Mouse (Mus musculus) MEL (cell line): ENCODE measurements around the gene Gm42791. TPM values are rescaled to one million over a fixed set of nuclear protein-coding genes. Genes with fewer than 3 reads are reported as not detected.

Experiments
- DNase-seq: peaks from one replicate; pipeline ENCODE4 v3.0.0; 2011; ENCODE audit warnings: low read depth, low spot score
- H3K27ac ChIP-seq: 2 replicates; pipeline ENCODE4 v1.5.1; 2012; ENCODE audit warnings: low read depth, mild to moderate bottlenecking, control low read depth, low read length, moderate library complexity; ENCODE audit not compliant: control insufficient read depth
- H3K27me3 ChIP-seq, 2 experiments: fragments of 150-350 bp in 1 of 2; sonication (generic) in 1 of 2; 2 replicates each; pipeline ENCODE4 v1.6.1; 2012; ENCODE audit warnings: low read length in 2 of 2, mild to moderate bottlenecking in 2 of 2, improper control_type of control experiment in 1 of 2, moderate library complexity in 1 of 2; ENCODE audit not compliant: insufficient read depth in 2 of 2, control insufficient read depth in 1 of 2
- H3K36me3 ChIP-seq, 2 experiments: 2 replicates each; pipeline ENCODE4 v1.6.1; 2012 to 2014; ENCODE audit warnings: low read length in 2 of 2, improper control_type of control experiment in 1 of 2, inconsistent platforms in 1 of 2, mild to moderate bottlenecking in 1 of 2; ENCODE audit not compliant: insufficient read depth in 2 of 2, control insufficient read depth in 1 of 2
- H3K4me1 ChIP-seq, 2 experiments: fragments of 150-350 bp in 1 of 2; sonication (generic) in 1 of 2; 2 replicates each; pipeline ENCODE4 v1.6.1; 2012; ENCODE audit warnings: low read length in 2 of 2, improper control_type of control experiment in 1 of 2, mild to moderate bottlenecking in 1 of 2; ENCODE audit not compliant: insufficient read depth in 2 of 2, control insufficient read depth in 1 of 2
- H3K4me3 ChIP-seq, 2 experiments: fragments of 150-350 bp in 1 of 2; sonication (generic) in 1 of 2; 2 replicates each; pipeline ENCODE4 v1.5.1; 2012; ENCODE audit warnings: low read depth in 2 of 2, low read length in 2 of 2, mild to moderate bottlenecking in 2 of 2, moderate library complexity in 2 of 2, control low read depth in 1 of 2, improper control_type of control experiment in 1 of 2; ENCODE audit not compliant: control insufficient read depth in 1 of 2, insufficient read depth in 1 of 2
- H3K79me2 ChIP-seq: 2 replicates; pipeline ENCODE4 v1.6.1; 2012; ENCODE audit warnings: mild to moderate bottlenecking, low read length, moderate library complexity; ENCODE audit not compliant: control insufficient read depth, poor library complexity, insufficient read depth
- H3K9ac ChIP-seq: 2 replicates; pipeline ENCODE4 v1.6.1; 2012; ENCODE audit warnings: low read depth, mild to moderate bottlenecking, control low read depth, low read length, moderate library complexity; ENCODE audit not compliant: control insufficient read depth, poor library complexity, severe bottlenecking
- H3K9me3 ChIP-seq: fragments of 150-350 bp; sonication (generic); replicated peaks from 2 replicates; pipeline ENCODE4 v1.6.1; 2012; ENCODE audit warnings: mild to moderate bottlenecking, low read length, improper control_type of control experiment, moderate library complexity; ENCODE audit not compliant: insufficient read depth
- BHLHE40 ChIP-seq: IDR thresholded peaks from 2 replicates; pipeline ENCODE4 v1.6.1; 2012; ENCODE audit warnings: low read depth, mild to moderate bottlenecking, inconsistent platforms, low read length, improper control_type of control experiment, borderline replicate concordance
- CTCF ChIP-seq, 3 experiments: IDR thresholded peaks in 2 of 3; conservative IDR thresholded peaks in 1 of 3; 2 replicates each; pipeline ENCODE4 v1.5.1; 2011 to 2012; ENCODE audit warnings: low read length in 3 of 3, low read depth in 2 of 3, mild to moderate bottlenecking in 2 of 3, improper control_type of control experiment in 1 of 3, inconsistent platforms in 1 of 3, mixed read lengths in 1 of 3, moderate library complexity in 1 of 3; ENCODE audit not compliant: control insufficient read depth in 1 of 3, insufficient read depth in 1 of 3, poor library complexity in 1 of 3, severe bottlenecking in 1 of 3
- ELF1 ChIP-seq: IDR thresholded peaks from 2 replicates; pipeline ENCODE4 v1.6.1; 2014; ENCODE audit warnings: low read depth, mild to moderate bottlenecking, inconsistent platforms, low read length, improper control_type of control experiment, moderate library complexity
- GATA1 ChIP-seq: IDR thresholded peaks from 2 replicates; pipeline ENCODE4 v1.6.1; 2011; ENCODE audit warnings: low read depth, low read length, improper control_type of control experiment
- KAT2A ChIP-seq: conservative IDR thresholded peaks from 2 replicates; pipeline ENCODE4 v1.6.1; 2012; ENCODE audit warnings: low read depth, low read length, improper control_type of control experiment, inconsistent platforms
- MAZ ChIP-seq: IDR thresholded peaks from 2 replicates; pipeline ENCODE4 v1.6.1; 2012; ENCODE audit warnings: low read depth, mild to moderate bottlenecking, inconsistent platforms, low read length, improper control_type of control experiment
- MXI1 ChIP-seq: IDR thresholded peaks from 2 replicates; pipeline ENCODE4 v1.6.1; 2011; ENCODE audit warnings: mild to moderate bottlenecking, low read depth, low read length, improper control_type of control experiment
- MYC ChIP-seq: IDR thresholded peaks from 2 replicates; pipeline ENCODE4 v1.6.1; 2011; ENCODE audit warnings: low read depth, mild to moderate bottlenecking, low read length, improper control_type of control experiment, moderate library complexity
- NELFE ChIP-seq: IDR thresholded peaks from 2 replicates; pipeline ENCODE4 v1.6.1; 2011; ENCODE audit warnings: low read depth, low read length, improper control_type of control experiment
- NRF1 ChIP-seq: IDR thresholded peaks from 2 replicates; pipeline ENCODE4 v1.6.1; 2014; ENCODE audit warnings: low read depth, mild to moderate bottlenecking, inconsistent platforms, low read length, improper control_type of control experiment, moderate library complexity; ENCODE audit not compliant: poor library complexity, insufficient read depth, severe bottlenecking
- POLR2AphosphoS2 ChIP-seq: IDR thresholded peaks from 2 replicates; pipeline ENCODE4 v1.6.1; 2011; ENCODE audit warnings: low read length, improper control_type of control experiment
- POLR2AphosphoS5 ChIP-seq: IDR thresholded peaks from 2 replicates; pipeline ENCODE4 v1.6.1; 2012; ENCODE audit warnings: low read depth, borderline replicate concordance, mild to moderate bottlenecking, inconsistent platforms, low read length, moderate library complexity, mixed read lengths
- RAD21 ChIP-seq: IDR thresholded peaks from 2 replicates; pipeline ENCODE4 v1.6.1; 2011; ENCODE audit warnings: mild to moderate bottlenecking, low read depth, low read length, improper control_type of control experiment
- RCOR1 ChIP-seq: IDR thresholded peaks from 2 replicates; pipeline ENCODE4 v1.6.1; 2012; ENCODE audit warnings: low read depth, mild to moderate bottlenecking, inconsistent platforms, low read length, improper control_type of control experiment
- SIN3A ChIP-seq: IDR thresholded peaks from 2 replicates; pipeline ENCODE4 v1.6.1; 2012; ENCODE audit warnings: low read length, improper control_type of control experiment, inconsistent platforms
- TBP ChIP-seq: IDR thresholded peaks from 2 replicates; pipeline ENCODE4 v1.8.0; 2011; ENCODE audit warnings: low read depth, low read length, improper control_type of control experiment
- TCF12 ChIP-seq: IDR thresholded peaks from 2 replicates; pipeline ENCODE4 v1.6.1; 2014; ENCODE audit warnings: low read depth, mild to moderate bottlenecking, inconsistent platforms, low read length, improper control_type of control experiment, moderate library complexity
- UBTF ChIP-seq: IDR thresholded peaks from 2 replicates; pipeline ENCODE4 v1.6.1; 2012; ENCODE audit warnings: low read depth, mild to moderate bottlenecking, inconsistent platforms, low read length, improper control_type of control experiment, moderate library complexity, borderline replicate concordance; ENCODE audit not compliant: insufficient read depth
- USF2 ChIP-seq, 2 experiments: IDR thresholded peaks; 2 replicates each; pipeline ENCODE4 v1.6.1; 2011 to 2012; ENCODE audit warnings: improper control_type of control experiment in 2 of 2, low read length in 2 of 2, borderline replicate concordance in 1 of 2, inconsistent platforms in 1 of 2, low read depth in 1 of 2, mild to moderate bottlenecking in 1 of 2; ENCODE audit not compliant: insufficient read depth in 1 of 2
- ZC3H11A ChIP-seq: IDR thresholded peaks from 2 replicates; pipeline ENCODE4 v1.6.1; 2012; ENCODE audit warnings: low read depth, mild to moderate bottlenecking, inconsistent platforms, low read length, improper control_type of control experiment
- polyA plus RNA-seq, 2 experiments: library from polyadenylated mRNA; stranded (reverse) in 1 of 2; unstranded in 1 of 2; fragments of >175 nt in 1 of 2; fragments of >200 nt in 1 of 2; gene quantifications; 2 replicates each; pipeline versions ENCODE4 v1.2.1 to v1.2.4; 2012; ENCODE audit warnings: low replicate concordance in 2 of 2, low read depth in 1 of 2; ENCODE audit not compliant: insufficient read length in 2 of 2, insufficient read depth in 1 of 2, missing spikeins in 1 of 2
- total RNA-seq: library from RNA; depleted of rRNA; stranded (reverse); fragments of 300-350 nt; gene quantifications from 2 replicates; pipeline ENCODE4 v1.2.3, GENCODE M21; 2012

Gene Gm42791
- total and polyA plus RNA-seq, 3 experiments = 1.2 to 2.1 TPM; not detected in 1

DNA sequence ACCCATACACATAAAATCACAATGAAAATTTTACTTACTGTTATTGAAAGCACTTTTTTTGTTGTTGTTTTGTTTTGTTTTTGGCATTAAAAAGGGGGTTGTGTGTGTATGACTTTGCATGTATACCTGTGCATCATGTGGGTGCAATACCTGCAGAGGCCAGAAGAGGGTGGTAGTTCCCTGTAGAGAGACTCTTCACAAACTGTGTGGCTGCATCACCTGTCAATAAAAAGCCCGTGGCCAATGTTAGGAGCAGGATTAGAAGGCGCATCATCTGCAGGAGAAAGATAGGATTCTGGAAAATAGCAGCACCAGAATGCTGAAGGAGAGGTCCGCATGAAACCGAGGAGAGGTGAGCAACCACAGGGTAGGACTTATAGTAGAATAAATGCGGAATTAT, 44.9 kb upstream of the Gm42791 start (continued):
- TF ChIP-seq NRF1 (no peak), POLR2AphosphoS2 (no peak), GATA1 (no peak), MAZ (no peak), NELFE (no peak), MYC (0 out of 2 replicates have a peak, but pooled peaks have one; percentile 66), RAD21 (peak; percentile 96), RCOR1 (no peak), KAT2A (no peak), MXI1 (no peak), USF2 (IDR thresholded peaks at IDR 0.05; ENCODE audit: borderline replicate concordance in 1 of 2, insufficient read depth in 1 of 2, low read depth in 1 of 2, low read length in 2 of 2) (no peak), POLR2AphosphoS5 (no peak), ELF1 (0 out of 2 replicates have a peak, but pooled peaks have one; percentile 31), UBTF (no peak), BHLHE40 (peak; percentile 32; the same call in 1 of the 2 replicates)

GRCm38 (mm10) chr5:149037729-149038128, 42.8 kb upstream of the Gm42791 start:
- no peak overlapping the region for H3K27ac ChIP-seq

More at GRCm38 (mm10) chr5:149037729-149038128, 42.8 kb upstream of the Gm42791 start:
- no peak overlapping the region for H3K4me3 ChIP-seq
- H3K4me1 ChIP-seq = no peaks in the 10 kb centered on the region
- no peaks in the 10 kb centered on the region for H3K9me3 ChIP-seq
- H3K9ac ChIP-seq = no peak overlapping the region
- no peak for DNase-seq
- TF ChIP-seq NRF1 = no peak
- no peak for TF ChIP-seq SIN3A
- no peak for TF ChIP-seq RAD21
- no peak for TF ChIP-seq POLR2AphosphoS5
- no peak for TF ChIP-seq ZC3H11A
- no peak for TF ChIP-seq TBP
- TF ChIP-seq CTCF (IDR thresholded peaks at IDR 0.05 in 2 of 3, conservative IDR thresholded peaks at IDR 0.05 in 1 of 3; ENCODE audit: control insufficient read depth in 1 of 3, insufficient read depth in 1 of 3, low read depth in 2 of 3, low read length in 3 of 3, poor library complexity in 1 of 3, severe bottlenecking in 1 of 3) = no peak
- no peak for TF ChIP-seq MXI1
- TF ChIP-seq TCF12 = no peak
- TF ChIP-seq, all 39 proteins: peak for 0
- no peaks in the 10 kb centered on the region for H3K36me3 ChIP-seq
- no peaks in the 10 kb centered on the region for H3K79me2 ChIP-seq
- no peaks in the 10 kb centered on the region for H3K27me3 ChIP-seq
